Mouse (Mus musculus): ENCODE data around the gene Emc9. TPM values are rescaled to one million over a fixed set of nuclear protein-coding genes. Genes with fewer than 3 reads are reported as not detected.
A peak's percentile ranks its signal among the peaks of the same experiment; 100 is the strongest.

The Emc9 gene
- polyA plus RNA-seq, 2 experiments, result 19.2 to 33.0 TPM

DNA sequence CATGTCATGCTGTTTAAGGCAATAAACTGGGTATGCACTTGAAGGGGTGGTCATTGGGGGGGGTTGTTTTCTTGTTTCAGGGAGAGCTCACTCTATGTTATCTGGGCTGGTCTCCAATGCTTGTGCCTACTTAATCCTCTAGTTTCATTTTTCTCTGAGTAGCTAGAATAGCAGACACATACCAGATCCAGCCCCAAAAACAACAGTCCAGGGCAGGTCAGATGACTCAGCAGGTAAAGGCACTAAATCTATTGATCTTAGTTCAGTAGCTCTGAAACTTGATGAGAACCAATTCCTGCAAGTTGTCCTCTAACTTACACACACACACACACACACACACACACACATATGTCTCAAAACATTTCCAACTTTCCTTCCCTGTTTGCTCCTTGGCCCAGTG is 13.3 kb downstream of the Emc9 start:
- H3K4me1 ChIP-seq (replicated peaks; ENCODE audit: control insufficient read depth in 2 of 2, insufficient read depth in 2 of 2, low read length in 1 of 2), result peaks cover 0 to 1% of the 10 kb centered on the region in 2 experiments; a peak in 2 of 4 replicates
- no peak overlapping the region for H3K4me3 ChIP-seq (ENCODE audit: insufficient read depth in 1 of 2, low read depth in 2 of 2, low read length in 2 of 2)
- no peaks in the 10 kb centered on the region for H3K27me3 ChIP-seq (ENCODE audit: control insufficient read depth, insufficient read depth, low read length)
- TF ChIP-seq CTCF (IDR thresholded peaks at IDR 0.05; ENCODE audit: low read depth) (no peak), EP300 (IDR thresholded peaks at IDR 0.05; ENCODE audit: low read depth) (no peak)
- H3K9me3 ChIP-seq (ENCODE audit: control insufficient read depth, low read length), result no peaks in the 10 kb centered on the region
- H3K9ac ChIP-seq (replicated peaks), result no peak overlapping the region
- peaks cover 15% of the 10 kb centered on the region for H3K36me3 ChIP-seq (replicated peaks; ENCODE audit: control insufficient read depth, insufficient read depth, low read depth)
- H3K4me2 ChIP-seq (ENCODE audit: low read depth), result no peak overlapping the region
- no peak overlapping the region for H3K27ac ChIP-seq
- ATAC-seq (ENCODE audit: insufficient read depth), result no peak
- DNase-seq (ENCODE audit: low read depth in 3 of 3, low spot score in 3 of 3), result no peak

DNA sequence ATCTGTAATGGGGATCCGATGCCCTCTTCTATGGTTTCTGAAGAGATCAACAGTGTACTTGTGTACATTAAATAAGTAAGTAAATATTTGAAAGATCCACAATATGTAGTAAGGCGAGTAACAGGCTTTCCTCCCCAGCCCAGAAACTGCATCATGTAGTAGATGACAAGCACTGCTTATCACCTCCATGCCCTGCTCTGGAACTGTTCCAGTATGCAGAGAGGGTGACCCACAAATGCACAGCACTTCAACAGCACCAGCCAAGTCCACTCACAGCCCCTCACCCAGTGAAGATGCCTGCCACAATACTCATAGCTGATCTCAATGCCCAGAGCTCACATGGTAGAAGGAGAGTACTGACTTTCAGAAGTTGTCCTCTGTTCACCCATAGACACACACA is 14.5 kb downstream of the Emc9 start:
- Histone ChIP-seq H3K4me1 (replicated peaks; ENCODE audit: control insufficient read depth in 2 of 2, insufficient read depth in 2 of 2, low read length in 1 of 2) (peaks cover 0 to 1% of the 10 kb centered on the region in 2 experiments; a peak in 2 of 4 replicates), H3K27ac (no peak overlapping the region), H3K9me3 (ENCODE audit: control insufficient read depth, low read length) (no peaks in the 10 kb centered on the region), H3K9ac (replicated peaks) (no peak overlapping the region), H3K36me3 (replicated peaks; ENCODE audit: control insufficient read depth, insufficient read depth, low read depth) (peaks cover 27% of the 10 kb centered on the region), H3K4me3 (ENCODE audit: insufficient read depth in 1 of 2, low read depth in 2 of 2, low read length in 2 of 2) (no peak overlapping the region), H3K4me2 (ENCODE audit: low read depth) (no peak overlapping the region), H3K27me3 (ENCODE audit: control insufficient read depth, insufficient read depth, low read length) (no peaks in the 10 kb centered on the region)
- DNase-seq (ENCODE audit: low read depth in 3 of 3, low spot score in 3 of 3) (no peak), ATAC-seq (ENCODE audit: insufficient read depth) (no peak)
- TF ChIP-seq EP300 (IDR thresholded peaks at IDR 0.05; ENCODE audit: low read depth) (no peak), CTCF (IDR thresholded peaks at IDR 0.05; ENCODE audit: low read depth) (no peak)
- WGBS (ENCODE audit: insufficient replicate concordance), result 73% methylated on average over 2 of the region's 2 CpGs

GRCm38 (mm10) chr14:55567496-55567895 is 17.6 kb downstream of the Emc9 start:
- Histone ChIP-seq H3K4me1 (replicated peaks; ENCODE audit: control insufficient read depth in 2 of 2, insufficient read depth in 2 of 2, low read length in 1 of 2) (peaks cover 0 to 1% of the 10 kb centered on the region in 2 experiments; a peak in 2 of 4 replicates), H3K9me3 (ENCODE audit: control insufficient read depth, low read length) (no peaks in the 10 kb centered on the region), H3K27ac (no peak overlapping the region), H3K4me2 (ENCODE audit: low read depth) (no peak overlapping the region), H3K9ac (replicated peaks) (no peak overlapping the region), H3K27me3 (ENCODE audit: control insufficient read depth, insufficient read depth, low read length) (no peaks in the 10 kb centered on the region), H3K4me3 (ENCODE audit: insufficient read depth in 1 of 2, low read depth in 2 of 2, low read length in 2 of 2) (no peak overlapping the region), H3K36me3 (replicated peaks; ENCODE audit: control insufficient read depth, insufficient read depth, low read depth) (peaks cover 45% of the 10 kb centered on the region)
- TF ChIP-seq CTCF (IDR thresholded peaks at IDR 0.05; ENCODE audit: low read depth) (no peak), EP300 (IDR thresholded peaks at IDR 0.05; ENCODE audit: low read depth) (no peak)
- 80% methylated on average over 3 of the region's 3 CpGs for whole genome bisulfite sequencing (ENCODE audit: insufficient replicate concordance)
- no peak for ATAC-seq (ENCODE audit: insufficient read depth)
- DNase-seq (ENCODE audit: low read depth in 3 of 3, low spot score in 3 of 3), result no peak

DNA sequence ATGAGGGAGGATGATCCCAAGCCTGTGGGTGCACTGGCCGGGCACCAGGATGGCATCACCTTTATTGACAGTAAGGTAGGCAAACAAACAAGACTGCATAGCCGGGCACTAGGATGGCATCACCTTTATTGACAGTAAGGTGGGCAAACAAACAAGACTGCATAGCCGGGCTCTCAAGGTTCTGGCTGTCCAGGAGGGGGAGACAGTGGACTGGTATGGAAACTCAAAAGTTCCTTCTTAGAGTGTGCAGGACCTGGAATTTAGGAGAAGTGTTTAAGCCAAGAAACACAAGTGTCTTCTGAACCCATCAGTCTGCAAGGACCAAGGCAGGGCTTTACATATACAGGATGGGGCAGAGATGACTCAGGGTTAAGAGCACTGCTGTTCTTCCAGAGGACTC is 19.4 kb downstream of the Emc9 start:
- Histone ChIP-seq H3K9ac (replicated peaks) (no peak overlapping the region), H3K4me1 (replicated peaks; ENCODE audit: control insufficient read depth in 2 of 2, insufficient read depth in 2 of 2, low read length in 1 of 2) (peaks cover 9 to 13% of the 10 kb centered on the region in 2 experiments; a peak in 3 of 4 replicates), H3K27ac (no peak overlapping the region), H3K9me3 (ENCODE audit: control insufficient read depth, low read length) (no peaks in the 10 kb centered on the region), H3K27me3 (ENCODE audit: control insufficient read depth, insufficient read depth, low read length) (no peaks in the 10 kb centered on the region), H3K36me3 (replicated peaks; ENCODE audit: control insufficient read depth, insufficient read depth, low read depth) (peaks cover 45% of the 10 kb centered on the region), H3K4me3 (ENCODE audit: insufficient read depth in 1 of 2, low read depth in 2 of 2, low read length in 2 of 2) (no peak overlapping the region), H3K4me2 (ENCODE audit: low read depth) (no peak overlapping the region)
- DNase-seq (ENCODE audit: low read depth in 3 of 3, low spot score in 3 of 3), result no peak
- 74% methylated on average over 3 of the region's 3 CpGs for WGBS (ENCODE audit: insufficient replicate concordance)
- no peak for TF ChIP-seq EP300 (IDR thresholded peaks at IDR 0.05; ENCODE audit: low read depth)
- peak; percentile 38 for TF ChIP-seq CTCF (IDR thresholded peaks at IDR 0.05; ENCODE audit: low read depth)
- ATAC-seq (ENCODE audit: insufficient read depth), result no peak

DNA sequence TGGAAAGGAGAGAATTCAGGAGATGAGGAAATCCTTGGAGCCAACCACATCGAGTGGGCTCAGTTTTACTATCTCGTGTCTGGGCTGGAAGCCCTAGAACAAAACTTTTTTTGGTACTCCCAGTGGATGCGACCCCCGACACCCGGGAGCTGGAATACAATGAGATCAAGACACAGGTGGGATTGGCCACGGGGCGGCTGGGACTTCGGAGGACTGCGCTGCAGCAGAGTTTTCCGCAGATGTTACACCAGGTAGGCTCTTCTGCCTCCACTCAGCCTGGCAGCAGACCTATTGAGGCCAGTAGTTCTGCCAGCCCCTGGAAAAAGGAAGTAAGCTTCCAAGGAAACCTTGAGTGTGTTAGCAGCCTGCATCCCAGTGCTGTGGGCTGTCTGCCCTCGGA is 21.9 kb downstream of the Emc9 start:
- H3K27me3 ChIP-seq (ENCODE audit: control insufficient read depth, insufficient read depth, low read length), result no peaks in the 10 kb centered on the region
- peaks cover 12 to 24% of the 10 kb centered on the region in 2 experiments for H3K4me1 ChIP-seq (replicated peaks; ENCODE audit: control insufficient read depth in 2 of 2, insufficient read depth in 2 of 2, low read length in 1 of 2)
- H3K36me3 ChIP-seq (replicated peaks; ENCODE audit: control insufficient read depth, insufficient read depth, low read depth), result peaks cover 37% of the 10 kb centered on the region
- no peak overlapping the region for H3K9ac ChIP-seq (replicated peaks)
- no peak overlapping the region for H3K4me2 ChIP-seq (ENCODE audit: low read depth)
- TF ChIP-seq EP300 (IDR thresholded peaks at IDR 0.05; ENCODE audit: low read depth) (no peak), CTCF (IDR thresholded peaks at IDR 0.05; ENCODE audit: low read depth) (no peak)
- H3K4me3 ChIP-seq (ENCODE audit: insufficient read depth in 1 of 2, low read depth in 2 of 2, low read length in 2 of 2), result no peak overlapping the region
- no peaks in the 10 kb centered on the region for H3K9me3 ChIP-seq (ENCODE audit: control insufficient read depth, low read length)
- 80% methylated on average over 11 of the region's 11 CpGs for WGBS (ENCODE audit: insufficient replicate concordance)
- DNase-seq (ENCODE audit: low read depth in 3 of 3, low spot score in 3 of 3) (no peak), ATAC-seq (ENCODE audit: insufficient read depth) (no peak)
- no peak overlapping the region for H3K27ac ChIP-seq
